Mouse (Mus musculus): ENCODE results near the gene Rhoa. TPM values are rescaled to one million over a fixed set of nuclear protein-coding genes. Genes with fewer than 3 reads are reported as not detected.

Rhoa gene
- total RNA-seq, 4 experiments from 2014 or later, result 157 to 186 (median 166) TPM

GRCm38 (mm10) chr9:108339886-108340257 lies 33.9 kb downstream of the Rhoa start:
- no peak for DNase-seq (ENCODE audit: low spot score in 2 of 2)

DNA sequence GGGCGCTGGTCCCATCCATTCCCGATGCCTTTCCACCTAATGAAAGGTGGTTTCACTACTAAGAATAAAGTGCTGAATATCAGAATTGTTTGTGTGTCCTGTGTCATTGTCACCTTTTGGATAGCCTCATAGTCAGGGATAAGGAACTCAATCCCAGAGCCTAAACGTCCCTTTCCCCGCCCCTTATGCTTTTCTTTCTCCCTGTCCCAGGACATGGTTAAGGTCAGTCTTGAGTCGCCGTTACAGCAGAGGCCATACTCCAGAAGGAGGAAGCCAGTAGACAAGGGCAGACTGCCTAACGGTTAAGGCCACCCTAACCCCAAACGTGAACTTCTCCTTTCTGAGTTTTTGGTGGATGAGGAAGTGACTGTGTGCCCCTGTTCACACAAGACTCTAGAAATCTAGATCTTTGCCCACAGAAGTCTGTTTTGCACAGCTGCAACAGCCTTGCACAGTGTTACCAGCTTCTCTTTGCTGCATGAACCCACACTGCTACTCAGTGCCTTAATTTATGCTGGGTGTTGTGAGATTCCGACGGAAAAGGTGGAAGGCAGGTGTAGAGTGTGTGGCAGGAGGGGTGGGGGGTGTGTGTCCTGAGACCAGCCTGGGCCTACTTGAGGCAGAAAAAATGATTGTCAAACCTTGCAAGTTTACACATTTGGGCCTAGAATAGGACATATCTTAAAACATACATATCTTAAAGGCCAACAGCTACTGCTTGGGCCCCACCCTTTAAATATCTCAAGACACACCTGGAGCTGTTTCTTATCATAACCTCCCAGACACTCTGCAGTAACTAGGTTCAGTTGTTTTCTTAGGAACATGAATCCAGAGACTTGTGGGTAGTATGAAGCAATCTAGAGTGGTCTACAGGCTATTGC lies 34.6 kb downstream of the Rhoa start:
- no peak for DNase-seq (ENCODE audit: low spot score in 2 of 2)

GRCm38 (mm10) chr9:108341139-108341475 lies 35.2 kb downstream of the Rhoa start:
- no peak for DNase-seq (ENCODE audit: low spot score in 2 of 2)

GRCm38 (mm10) chr9:108341801-108342200 lies 35.9 kb downstream of the Rhoa start:
- no peak for DNase-seq (ENCODE audit: low spot score in 2 of 2)

- no peak for DNase-seq (ENCODE audit: low spot score in 2 of 2)
Measured at GRCm38 (mm10) chr9:108342301-108342831, 36.4 kb downstream of the Rhoa start.

DNA sequence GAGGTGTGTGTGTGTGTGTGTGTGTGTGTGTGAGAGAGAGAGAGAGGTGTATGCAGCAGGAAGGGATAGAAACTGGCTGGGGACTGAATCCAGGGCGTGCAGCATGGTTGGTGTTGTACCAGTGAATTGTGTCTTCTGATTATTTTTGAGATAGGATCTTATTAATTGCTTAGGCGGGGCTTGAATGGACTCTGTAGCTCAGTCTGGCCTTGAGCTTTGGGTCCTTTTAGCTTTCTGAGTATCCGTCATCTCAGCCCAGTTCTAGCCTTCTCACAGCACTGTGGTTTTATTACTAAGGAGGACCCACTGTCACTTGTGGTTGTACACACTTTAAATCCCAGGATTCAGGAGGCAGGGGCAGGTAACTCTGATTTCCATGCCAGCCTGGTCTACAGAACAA lies 37.4 kb downstream of the Rhoa start:
- DNase-seq (ENCODE audit: low spot score in 2 of 2), result no peak

DNA sequence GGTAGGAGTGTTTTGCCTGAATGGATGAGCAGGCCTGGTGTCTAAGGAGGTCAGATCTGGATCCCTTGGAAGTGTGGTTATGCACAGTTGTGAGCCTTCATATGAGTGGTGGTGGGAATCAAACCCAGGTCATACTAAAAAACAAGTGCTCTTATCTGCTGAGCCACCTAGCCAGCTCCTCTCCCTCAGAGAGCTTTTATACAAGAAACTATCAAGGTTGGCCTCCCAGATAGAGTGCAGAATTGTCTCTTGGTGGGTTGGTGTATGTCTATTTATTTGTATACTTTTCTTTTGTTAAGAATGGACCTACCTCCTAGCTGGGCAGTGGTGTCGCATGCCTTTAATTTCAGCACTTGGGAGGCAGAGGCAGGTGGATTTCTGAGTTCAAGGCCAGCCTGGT lies 37.9 kb downstream of the Rhoa start:
- no peak for DNase-seq (ENCODE audit: low spot score in 2 of 2)

GRCm38 (mm10) chr9:108344471-108344870 lies 38.5 kb downstream of the Rhoa start:
- DNase-seq (ENCODE audit: low spot score in 2 of 2), result no peak

GRCm38 (mm10) chr9:108347024-108347423 lies 41.1 kb downstream of the Rhoa start:
- DNase-seq (ENCODE audit: low spot score in 2 of 2), result no peak

GRCm38 (mm10) chr9:108347540-108348289 lies 41.8 kb downstream of the Rhoa start, which contains the start of gene Usp4:
Gene Usp4 (plus strand): TSS chr9:108347853.
- DNase-seq (ENCODE audit: low spot score in 2 of 2), result peak; percentile 65 to 81

DNA sequence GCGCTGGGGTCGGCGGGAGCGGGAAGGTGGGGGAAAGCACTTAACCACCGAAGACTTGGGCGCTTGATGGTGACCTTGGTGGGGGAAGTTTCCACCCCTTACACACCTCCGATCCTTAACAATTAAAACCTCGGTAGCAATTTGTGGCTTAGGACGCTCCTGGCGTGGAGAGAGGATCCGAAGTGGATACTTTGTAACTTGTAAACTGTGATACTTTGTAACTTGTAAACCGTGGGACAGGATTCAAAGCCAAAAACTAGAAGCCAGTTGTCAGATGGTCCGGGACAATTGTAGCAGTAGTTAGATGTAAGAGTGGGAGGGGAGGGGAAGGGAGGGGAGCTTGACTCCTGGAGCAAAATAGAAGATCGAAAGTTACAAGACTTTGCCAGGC lies 42.4 kb downstream of the Rhoa start:
- no peak for DNase-seq (ENCODE audit: low spot score in 2 of 2)

DNA sequence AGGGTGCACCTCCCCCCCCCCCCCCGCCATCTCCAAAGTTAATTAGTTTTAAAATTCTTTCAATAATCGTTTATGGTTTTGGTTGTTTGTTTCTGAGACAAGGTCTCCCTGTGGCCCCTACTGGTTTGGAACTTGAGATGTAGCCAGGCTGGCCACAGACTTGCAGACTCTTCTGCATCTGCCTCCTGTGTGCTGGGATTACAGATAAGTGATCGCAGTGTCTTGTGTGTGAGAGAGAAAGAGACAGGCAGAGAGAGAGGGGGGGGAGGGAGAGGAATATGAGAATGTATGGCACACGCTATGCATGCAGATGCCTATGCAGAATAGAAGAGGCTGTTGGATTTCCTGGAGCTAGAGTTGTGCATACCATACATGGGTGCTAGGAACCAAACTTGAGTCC lies 43.8 kb downstream of the Rhoa start:
- no peak for DNase-seq (ENCODE audit: low spot score in 2 of 2)

- no peak for DNase-seq (ENCODE audit: low spot score in 2 of 2)
Measured at GRCm38 (mm10) chr9:108378234-108378633, 72.3 kb downstream of the Rhoa start.

DNA sequence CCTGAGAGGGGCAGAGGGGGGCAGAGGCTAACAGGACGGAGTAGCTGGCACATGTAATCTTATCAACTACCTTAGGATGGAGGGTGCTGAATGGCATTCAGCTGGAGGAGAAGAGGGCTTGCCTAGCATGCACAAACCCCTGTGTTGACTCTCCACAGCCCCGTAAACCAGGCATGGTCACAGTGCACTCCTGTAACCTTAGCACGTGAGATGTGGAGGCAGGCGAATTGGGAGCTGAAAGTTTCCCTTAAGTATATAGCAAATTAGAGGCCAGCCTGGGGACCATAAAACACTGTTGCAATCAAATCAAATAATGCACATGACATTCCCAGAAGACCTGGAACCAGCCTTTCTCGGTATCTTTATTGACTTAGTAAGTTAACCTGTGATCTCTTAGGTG lies 72.8 kb downstream of the Rhoa start:
- DNase-seq (ENCODE audit: low spot score in 2 of 2), result no peak

- no peak for DNase-seq (ENCODE audit: low spot score in 2 of 2)
Measured at GRCm38 (mm10) chr9:108379294-108379693, 73.4 kb downstream of the Rhoa start.

GRCm38 (mm10) chr9:108381382-108381781 lies 75.5 kb downstream of the Rhoa start:
- DNase-seq (ENCODE audit: low spot score in 2 of 2), result no peak

DNA sequence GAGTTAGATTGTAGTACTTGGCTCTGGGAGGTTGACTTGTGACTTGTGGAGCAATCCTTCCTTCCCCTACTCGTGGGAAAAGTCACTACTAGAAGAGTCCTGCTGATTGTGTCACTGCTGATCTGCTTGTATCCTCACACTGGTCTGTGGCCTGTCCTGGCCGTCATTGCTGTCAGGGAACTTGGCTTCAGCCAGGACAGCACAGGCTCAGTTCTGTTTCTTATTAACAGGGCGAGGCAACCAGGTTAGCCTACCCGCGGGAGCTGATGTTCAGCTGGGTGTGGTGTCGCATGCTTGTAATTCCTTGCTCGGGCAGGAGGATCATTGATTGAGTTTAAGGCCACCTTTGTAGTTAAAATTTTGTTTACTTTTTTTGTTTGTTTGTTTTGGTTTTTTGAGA lies 79.1 kb downstream of the Rhoa start:
- no peak for DNase-seq (ENCODE audit: low spot score in 2 of 2)

GRCm38 (mm10) chr9:108386816-108387215 lies 80.9 kb downstream of the Rhoa start:
- DNase-seq (ENCODE audit: low spot score in 2 of 2), result no peak
